Mouse (Mus musculus): Measurements from ENCODE around the gene Nudt19. TPM values are rescaled to one million over a fixed set of nuclear protein-coding genes. Genes with fewer than 3 reads are reported as not detected.

The Nudt19 gene
- total RNA-seq, 2 experiments from 2014 or later: 58.8 to 77.6 TPM

- intact Hi-C loops (cut with DNase I): no loop called here
- no peak for DNase-seq (ENCODE audit: low spot score in 2 of 2)
These were observed 26.1 kb downstream of the Nudt19 start for GRCm38 (mm10) chr7:35530026-35530425.

GRCm38 (mm10) chr7:35526795-35527194 is 29.3 kb downstream of the Nudt19 start:
- intact Hi-C loops (cut with DNase I): no loop called here
- DNase-seq (ENCODE audit: low spot score in 2 of 2): no peak

GRCm38 (mm10) chr7:35501995-35502394 is 54.1 kb downstream of the Nudt19 start:
- intact Hi-C loops (cut with DNase I): no loop called here
- no peak for DNase-seq (ENCODE audit: low spot score in 2 of 2)

DNA sequence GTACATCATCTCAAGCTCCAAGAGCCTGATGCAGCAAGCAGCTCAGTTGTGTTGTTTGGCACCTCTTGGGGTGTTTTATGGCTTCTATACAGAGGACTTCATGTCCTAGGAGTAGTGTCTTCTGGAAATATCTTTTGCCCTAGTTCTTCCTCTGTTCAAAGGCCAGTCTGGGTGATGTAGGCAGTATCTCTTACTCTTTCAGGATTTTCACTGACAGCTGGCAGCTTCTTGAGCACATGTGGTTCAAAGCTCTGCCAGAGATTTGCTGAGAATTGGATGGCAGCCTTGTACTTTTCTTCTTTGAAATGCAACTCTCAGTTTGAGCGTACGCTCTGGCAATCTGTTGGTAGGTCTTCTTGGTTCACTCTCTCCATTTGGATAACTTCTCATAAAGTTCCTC is 58.6 kb downstream of the Nudt19 start:
- no peak for DNase-seq (ENCODE audit: low spot score in 2 of 2)
- intact Hi-C loops (cut with DNase I): no loop called here

Other genes with a start within 250 kb of the Nudt19 start
- 10 to 100 TPM; 22.2 to 28.9 TPM for gene Gpatch1, start 237.9 kb downstream of the Nudt19 start, total RNA-seq (2021)
- gene Rhpn2, start 222.1 kb downstream of the Nudt19 start, total RNA-seq (2021): 1 to 10 TPM; 4.8 to 5.1 TPM
- gene Faap24, start 159.5 kb downstream of the Nudt19 start, total RNA-seq (2021): 1 to 10 TPM; 5.5 to 7.4 TPM
- gene Cep89, start 159.3 kb downstream of the Nudt19 start, total RNA-seq (2021): 10 to 100 TPM; 13.0 to 21.6 TPM
- gene Slc7a9, start 107.5 kb downstream of the Nudt19 start, total RNA-seq (2021): not detected
- gene Tdrd12, start 18.6 kb downstream of the Nudt19 start, total RNA-seq (2021): under 1 TPM; 0.29 to 0.94 TPM
- under 1 TPM; 0.57 TPM for gene Rgs9bp, start 29.3 kb upstream of the Nudt19 start, total RNA-seq (2021)
- 10 to 100 TPM; 40.6 to 43.9 TPM for gene Ankrd27, start 29.9 kb upstream of the Nudt19 start, total RNA-seq (2021)
- 10 to 100 TPM; 69.4 to 71.6 TPM for gene Pdcd5, start 91.2 kb upstream of the Nudt19 start, total RNA-seq (2021)
- gene Dpy19l3, start 198.2 kb upstream of the Nudt19 start, total RNA-seq (2021): 10 to 100 TPM; 56.6 to 79.9 TPM
- 10 to 100 TPM; 29.4 to 33.2 TPM for gene Zfp507, start 246.7 kb upstream of the Nudt19 start, total RNA-seq (2021)